Mouse (Mus musculus) cerebellum, postnatal 4 days (tissue): ENCODE results near the gene Zfp27.
"Not testable (repeated sequence)": the region's sequence is repeated elsewhere in the genome, so short reads cannot be mapped to it uniquely, and the experiment has no call there.

Experiments
- DNase-seq, 2 experiments: peaks; one replicate each; pipeline ENCODE4 v3.0.0; 2022; ENCODE audit warnings: low spot score in 2 of 2, mixed read lengths in 1 of 2

Gene Zfp27

DNA sequence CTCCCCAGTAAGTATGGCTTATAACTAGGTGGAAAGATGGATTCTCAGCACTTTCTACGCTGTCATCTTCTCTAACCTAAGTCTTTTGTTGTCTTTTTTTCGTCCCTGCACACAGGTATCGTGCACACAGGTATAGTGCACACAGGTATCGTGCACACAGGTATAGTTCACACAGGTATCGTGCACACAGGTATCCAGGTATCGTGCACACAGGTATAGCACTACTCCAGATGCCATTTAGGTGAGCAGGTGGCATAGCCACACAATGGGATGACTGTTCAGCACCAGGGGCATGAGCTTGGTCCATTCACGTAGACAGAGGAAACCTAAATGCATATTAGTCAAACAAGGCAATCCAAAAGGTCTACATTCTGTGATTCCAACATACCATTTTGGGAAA, 15.9 kb downstream of the Zfp27 start:
- no peak for DNase-seq

DNA sequence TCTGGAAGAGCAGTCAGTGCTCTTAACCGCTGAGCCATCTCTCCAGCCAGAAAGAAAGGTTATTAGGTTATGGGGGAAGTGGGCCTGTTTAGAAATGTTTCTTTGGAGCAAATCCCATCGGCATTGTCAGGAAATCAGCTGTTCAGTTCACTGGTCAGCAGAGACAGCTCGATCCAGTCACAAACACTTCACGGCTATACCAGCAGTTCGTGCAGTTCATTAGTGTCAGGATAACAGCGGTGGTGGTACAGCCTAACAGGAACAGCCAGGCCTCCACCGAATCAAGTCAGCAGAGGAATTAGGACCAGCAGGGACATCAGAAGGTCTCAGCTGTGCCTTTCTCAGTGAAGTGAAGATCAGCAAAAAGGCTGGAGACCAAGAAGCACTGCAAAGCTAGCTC, 25.5 kb downstream of the Zfp27 start:
- no peak for DNase-seq

- no peak for DNase-seq
Measured at GRCm38 (mm10) chr7:29880056-29880455, 26.3 kb downstream of the Zfp27 start.

GRCm38 (mm10) chr7:29877561-29877960, 28.8 kb downstream of the Zfp27 start:
- not testable (repeated sequence) for DNase-seq

DNA sequence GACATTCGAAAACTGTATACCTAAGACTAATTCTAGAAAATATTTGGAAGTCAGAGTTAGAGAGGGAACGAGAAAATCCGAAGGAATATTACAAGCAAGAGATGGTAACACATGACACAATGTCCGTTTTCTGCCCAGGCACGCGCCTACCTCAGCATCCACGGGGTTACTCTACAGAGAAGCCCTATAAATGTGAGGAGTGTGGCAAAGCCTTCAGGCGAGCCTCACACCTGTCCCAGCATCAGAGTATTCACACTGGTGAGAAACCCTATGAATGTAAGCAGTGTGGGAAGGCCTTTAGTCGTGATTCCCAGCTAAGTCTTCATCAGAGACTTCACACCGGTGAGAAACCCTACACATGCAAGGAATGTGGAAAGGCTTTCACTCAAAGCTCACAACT, 32.1 kb downstream of the Zfp27 start:
- no peak for DNase-seq

GRCm38 (mm10) chr7:29861660-29862059, 44.7 kb downstream of the Zfp27 start:
- DNase-seq, result no peak

DNA sequence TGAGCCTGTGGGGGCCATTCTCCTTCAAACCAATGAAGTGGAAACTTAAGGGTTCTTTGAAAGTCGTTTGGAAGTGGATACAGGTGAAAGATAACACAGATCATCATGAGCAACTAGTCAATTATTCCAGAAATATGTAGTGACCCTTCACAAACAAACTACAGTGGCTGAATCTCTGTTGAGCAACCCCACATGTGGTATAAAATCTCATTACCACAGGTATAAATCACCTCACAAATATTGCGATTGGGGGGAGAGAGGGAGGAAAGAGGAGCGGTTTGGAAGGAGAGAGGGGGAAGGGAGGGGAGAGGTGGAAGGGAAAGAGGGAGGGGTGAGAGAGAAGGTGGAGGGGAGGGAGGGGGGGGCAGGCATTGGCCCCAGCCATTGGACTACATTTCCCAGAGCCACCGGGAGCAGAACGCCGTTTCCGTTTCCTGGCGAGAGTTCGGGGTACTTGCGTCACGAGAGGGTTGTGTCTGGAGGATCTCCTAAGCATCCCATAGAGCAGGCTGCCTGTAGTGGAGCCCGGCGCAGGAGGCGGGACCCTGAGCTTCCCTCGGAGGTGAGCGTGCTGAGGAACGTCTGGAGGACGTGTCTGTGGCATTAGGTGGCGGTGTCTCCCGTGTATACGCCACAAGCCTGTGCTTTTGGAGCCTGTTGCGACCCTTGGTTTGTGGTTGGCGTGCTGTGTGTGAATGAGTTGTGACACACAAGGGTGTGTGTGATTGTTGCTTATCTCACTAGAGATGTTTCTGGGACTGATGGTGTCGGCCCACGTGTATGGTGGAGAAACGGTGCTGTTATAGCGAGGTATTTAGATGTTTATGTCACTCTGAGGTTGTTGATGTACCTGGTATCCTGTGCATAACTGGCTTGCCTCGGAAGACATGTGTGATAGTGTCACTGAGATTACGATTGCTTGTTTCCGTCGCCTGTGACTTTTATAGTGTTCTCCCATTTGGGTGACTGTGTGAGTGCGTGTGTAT, 46.5 kb downstream of the Zfp27 start, which contains the start of gene Zfp420:
Gene Zfp420, plus strand, starts transcription at position 448 of the 986 bp plus-strand sequence.
- peak; percentile 42 to 78 for DNase-seq

GRCm38 (mm10) chr7:29853219-29853842, 53.0 kb downstream of the Zfp27 start, which contains the start of gene Zfp940:
Zfp940 (minus strand) TSS chr7:29853669.
- peak; percentile 62 to 83 for DNase-seq

DNA sequence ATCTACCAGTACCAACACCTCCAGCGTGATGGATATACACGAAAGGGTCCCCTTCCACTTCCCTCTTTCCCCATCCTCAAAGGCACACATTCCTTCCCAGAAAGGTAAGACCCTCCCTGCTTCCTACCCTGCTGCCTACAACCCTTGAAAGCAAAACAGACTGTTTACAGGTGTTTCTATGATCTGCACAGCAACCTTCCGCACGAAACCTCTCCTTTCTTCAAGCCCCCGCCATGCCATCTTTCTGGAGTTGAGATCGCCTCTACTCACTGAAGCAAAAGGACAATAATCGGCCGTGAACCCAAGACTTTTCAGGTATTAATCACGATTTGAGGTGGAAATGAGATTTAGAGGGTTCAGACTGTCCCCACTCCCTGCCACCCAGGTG, 53.5 kb downstream of the Zfp27 start:
- no peak for DNase-seq

DNA sequence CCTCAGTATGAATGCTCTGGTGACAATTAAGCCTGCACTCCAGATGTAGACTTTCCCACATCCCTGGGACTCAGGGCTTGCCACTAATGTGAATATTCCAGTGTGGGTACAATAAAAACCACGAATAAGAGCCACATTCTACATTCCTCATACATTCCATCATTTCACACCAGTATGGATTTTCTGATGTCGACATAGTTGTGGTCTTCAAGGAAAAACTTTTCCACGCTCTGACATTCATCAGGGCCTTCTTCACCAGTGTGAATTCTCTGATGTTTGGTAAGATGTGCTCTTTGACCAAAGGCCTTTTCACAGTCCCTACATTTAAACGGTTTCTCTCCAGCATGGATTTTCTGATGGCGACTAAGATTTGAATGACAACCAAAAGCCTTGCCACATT, 61.8 kb downstream of the Zfp27 start:
- DNase-seq, result no peak
